Mouse (Mus musculus): ENCODE results near the gene Pls1. TPM values are rescaled to one million over a fixed set of nuclear protein-coding genes. Genes with fewer than 3 reads are reported as not detected.

The Pls1 gene
- polyA plus RNA-seq, 1 experiment from 2014 or later: 12.9 TPM

DNA sequence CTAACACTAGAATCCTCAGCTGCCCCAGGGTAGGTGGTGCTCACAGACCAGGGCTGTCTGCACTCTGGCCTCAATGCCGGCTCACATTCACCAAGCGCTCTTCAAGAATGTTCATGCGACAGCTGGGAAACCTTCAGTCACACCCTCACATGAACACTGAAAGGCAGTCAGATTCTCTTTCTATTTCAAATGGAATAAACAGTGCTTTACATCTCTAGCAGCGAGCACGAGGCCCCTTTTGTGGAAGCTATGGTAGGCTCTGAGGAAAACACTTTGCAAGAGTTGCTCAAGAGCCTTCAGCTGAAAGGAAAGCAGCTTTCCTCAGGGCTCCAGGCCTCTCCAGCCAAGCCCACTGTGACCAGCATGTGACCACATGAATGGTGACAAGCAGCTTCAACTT is 139.7 kb downstream of the Pls1 start:
- DNase-seq (ENCODE audit: low spot score): no peak

DNA sequence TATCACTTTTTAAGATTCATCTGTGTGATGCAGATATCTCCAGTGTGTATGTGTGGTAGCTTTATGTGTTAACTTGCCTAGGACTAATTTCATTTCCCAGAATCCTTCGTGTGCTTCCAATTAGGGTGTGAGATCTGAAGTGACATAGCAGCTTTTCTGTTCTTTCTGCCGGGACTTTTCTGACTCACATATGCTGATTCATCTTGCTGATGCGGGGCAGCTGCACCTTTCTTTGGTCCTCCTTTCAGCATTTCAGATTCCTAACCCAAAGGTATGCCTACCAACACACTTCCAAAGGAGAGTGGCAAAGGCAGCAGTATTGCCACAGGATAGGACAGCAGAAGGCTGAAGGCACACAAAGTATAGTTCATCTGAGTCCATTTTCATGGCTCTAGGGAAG is 141.0 kb downstream of the Pls1 start:
- no peak for DNase-seq (ENCODE audit: low spot score)

Other genes starting within 250 kb of the Pls1 start
- 3.3 and 4.9 TPM in 2 replicates for gene Pcolce2, start 207.7 kb downstream of the Pls1 start, polyA plus RNA-seq (2015; fragmentation: Nextera tagmentation; extraction: Ambion mirVana)
- 1.0 and 1.1 TPM in 2 replicates for gene Trpc1, start 94.9 kb downstream of the Pls1 start, polyA plus RNA-seq (2015; fragmentation: Nextera tagmentation; extraction: Ambion mirVana)
- 8.6 and 11.6 TPM in 2 replicates for gene Atr, start 12.3 kb upstream of the Pls1 start, polyA plus RNA-seq (2015; fragmentation: Nextera tagmentation; extraction: Ambion mirVana)
- gene Xrn1, start 109.4 kb upstream of the Pls1 start, polyA plus RNA-seq (2015; fragmentation: Nextera tagmentation; extraction: Ambion mirVana): 34.1 and 42.1 TPM in 2 replicates